Mouse (Mus musculus): ENCODE data around the gene Cct2.

Cct2 gene

DNA sequence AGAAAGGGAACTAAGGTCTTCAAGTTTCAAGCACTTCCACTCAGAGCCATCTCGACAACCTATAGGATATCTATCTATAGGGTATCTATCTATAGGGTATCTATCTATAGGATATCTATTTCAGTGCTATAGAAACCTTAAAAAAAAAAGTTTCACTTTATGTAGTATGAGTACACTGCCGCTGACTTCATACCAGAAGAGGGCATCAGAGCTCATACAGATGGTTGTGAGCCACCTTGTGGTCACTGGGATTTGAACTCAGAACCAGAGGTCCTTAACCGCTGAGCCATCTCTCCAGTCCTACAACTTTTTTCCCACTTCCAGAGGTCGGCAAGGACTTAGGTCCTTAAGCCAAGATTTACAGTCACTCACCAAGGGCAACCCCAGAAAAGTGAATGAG, 7.9 kb downstream of the Cct2 start:
- DNase-seq (ENCODE audit: low read depth, low spot score), result no peak

DNA sequence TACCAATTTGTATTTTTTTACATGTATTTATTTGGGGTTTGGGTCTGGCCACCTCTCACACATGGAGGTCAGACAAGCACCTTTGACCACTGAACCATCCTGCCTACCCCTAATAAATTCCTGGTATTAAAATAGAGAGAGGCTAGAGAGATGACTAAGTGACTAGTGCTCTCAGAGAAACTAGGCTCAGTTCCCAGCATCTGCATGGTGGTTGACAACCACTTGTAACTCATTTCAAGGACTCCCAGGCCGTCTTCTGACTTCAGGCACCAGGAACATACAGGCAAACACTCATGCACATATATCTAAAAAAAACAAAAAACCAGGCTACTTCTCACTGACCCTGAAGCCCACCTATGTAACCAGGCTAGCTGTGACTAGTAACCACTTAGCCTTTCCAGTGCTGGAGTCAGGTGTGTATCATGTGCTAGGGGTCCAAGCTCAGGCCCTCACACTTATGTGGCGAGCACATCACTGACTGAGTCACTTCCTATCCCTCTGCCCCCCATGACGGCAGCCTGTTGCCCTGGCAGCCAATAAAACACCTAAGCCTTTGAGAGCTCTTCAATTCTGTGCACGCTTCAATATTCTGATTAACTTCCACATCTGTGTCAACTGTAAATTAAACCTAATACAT, 13.5 kb downstream of the Cct2 start:
- DNase-seq (ENCODE audit: low read depth, low spot score), result no peak

- DNase-seq (ENCODE audit: low read depth, low spot score), result no peak
These were observed 14.4 kb downstream of the Cct2 start for GRCm38 (mm10) chr10:117049253-117049652.

GRCm38 (mm10) chr10:117045175-117046056, 18.2 kb downstream of the Cct2 start, which contains the start of gene Lrrc10:
TSS of gene Lrrc10 (plus strand) at chr10:117045341.
- no peak for DNase-seq (ENCODE audit: low read depth, low spot score)

GRCm38 (mm10) chr10:117043497-117044166, 20.0 kb downstream of the Cct2 start:
- DNase-seq (ENCODE audit: low read depth, low spot score), result peak; percentile 73

DNA sequence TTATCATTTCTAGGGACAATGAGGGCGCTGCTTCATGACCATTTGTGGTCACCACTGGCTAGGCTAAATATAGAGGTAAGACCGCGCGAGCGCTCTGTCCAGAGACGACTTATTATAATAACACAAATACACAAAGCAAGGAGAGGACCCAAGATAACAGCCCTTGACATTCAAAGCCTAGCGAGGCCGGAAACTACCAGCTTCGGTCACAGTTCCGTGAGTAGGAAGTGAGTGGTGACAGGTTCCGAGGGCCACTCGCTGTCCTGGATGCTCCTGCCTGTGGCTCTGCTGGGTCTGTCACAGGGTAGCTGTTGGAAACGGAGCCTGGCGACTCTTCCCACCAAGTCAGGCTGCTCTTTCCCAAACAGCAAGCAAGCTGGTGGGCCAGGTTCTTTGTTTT, 21.3 kb downstream of the Cct2 start:
- DNase-seq (ENCODE audit: low read depth, low spot score), result no peak

DNA sequence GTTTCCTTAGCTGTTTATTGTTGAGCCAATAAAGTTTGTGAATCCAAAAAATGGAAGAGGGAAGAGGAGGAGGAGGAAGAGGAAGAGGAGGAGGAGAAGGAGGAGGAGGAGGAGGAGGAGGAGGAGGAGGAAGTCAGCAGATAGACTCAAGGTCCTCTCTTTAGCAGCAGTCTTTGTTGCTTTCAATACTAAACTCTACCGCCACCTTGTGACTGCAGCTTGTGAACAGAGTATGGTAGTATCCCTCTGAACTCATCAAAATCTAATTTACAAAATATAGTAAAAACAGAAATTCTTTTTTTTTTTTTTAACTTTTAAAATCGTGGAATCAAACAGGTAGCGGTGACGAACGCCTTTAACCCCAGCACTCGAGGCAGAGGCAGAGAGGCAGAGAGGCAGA, 23.3 kb downstream of the Cct2 start:
- no peak for DNase-seq (ENCODE audit: low read depth, low spot score)

DNA sequence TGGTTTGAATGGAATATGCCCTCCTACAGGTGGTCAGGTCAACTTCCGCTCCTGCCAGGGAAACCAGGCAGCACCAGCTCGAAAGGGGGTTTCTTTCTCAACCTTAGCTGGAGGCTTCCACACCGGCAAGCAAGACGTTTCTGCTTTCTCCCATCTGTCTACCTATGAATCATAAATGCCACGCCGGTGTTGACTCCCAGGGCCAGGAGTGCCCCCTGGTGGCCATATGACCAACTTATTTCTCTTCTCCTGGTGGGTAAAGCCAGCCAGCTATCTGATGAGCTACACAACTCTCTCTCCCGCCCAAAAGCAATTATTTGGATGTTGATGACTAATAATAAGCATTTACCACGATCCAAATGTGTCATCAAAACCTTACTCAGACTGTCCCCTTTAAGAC, 29.8 kb downstream of the Cct2 start:
- DNase-seq (ENCODE audit: low read depth, low spot score), result peak; percentile 77

DNA sequence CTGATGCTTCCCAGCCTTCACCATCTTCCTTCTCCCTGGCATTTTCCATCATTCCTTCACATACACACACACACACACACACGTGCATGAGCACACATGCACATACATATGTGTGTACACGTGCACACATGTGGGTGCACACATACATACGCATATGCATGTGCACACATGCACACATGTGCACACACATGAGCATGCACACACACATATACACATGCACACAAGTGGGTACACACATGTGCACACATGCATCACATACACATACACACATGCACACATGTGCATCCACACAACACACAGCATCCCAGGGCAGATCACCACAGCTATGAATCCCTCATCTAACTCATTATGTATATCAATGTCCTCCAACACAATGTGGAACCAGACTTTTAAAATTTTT, 32.5 kb downstream of the Cct2 start:
- DNase-seq (ENCODE audit: low read depth, low spot score), result no peak

DNA sequence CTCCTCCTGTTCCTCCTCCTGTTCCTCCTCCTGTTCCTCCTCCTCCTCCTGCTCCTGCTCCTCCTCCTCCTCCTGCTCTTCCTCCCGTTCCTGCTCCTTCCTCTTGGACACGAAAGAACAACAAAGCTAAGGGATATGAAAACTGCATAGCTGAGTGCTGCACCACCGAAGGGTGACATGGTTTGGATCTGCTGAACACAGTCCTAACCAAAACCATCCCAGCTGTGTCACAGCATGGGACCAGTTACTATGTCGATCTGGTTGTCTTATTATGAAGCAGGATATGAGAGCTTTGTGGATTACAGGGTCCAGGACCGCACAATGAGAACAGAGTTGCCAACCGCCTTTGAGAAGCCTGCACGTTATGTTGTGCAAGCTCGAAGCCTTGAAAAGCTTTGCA, 37.4 kb downstream of the Cct2 start:
- peak; percentile 78 for DNase-seq (ENCODE audit: low read depth, low spot score)

DNA sequence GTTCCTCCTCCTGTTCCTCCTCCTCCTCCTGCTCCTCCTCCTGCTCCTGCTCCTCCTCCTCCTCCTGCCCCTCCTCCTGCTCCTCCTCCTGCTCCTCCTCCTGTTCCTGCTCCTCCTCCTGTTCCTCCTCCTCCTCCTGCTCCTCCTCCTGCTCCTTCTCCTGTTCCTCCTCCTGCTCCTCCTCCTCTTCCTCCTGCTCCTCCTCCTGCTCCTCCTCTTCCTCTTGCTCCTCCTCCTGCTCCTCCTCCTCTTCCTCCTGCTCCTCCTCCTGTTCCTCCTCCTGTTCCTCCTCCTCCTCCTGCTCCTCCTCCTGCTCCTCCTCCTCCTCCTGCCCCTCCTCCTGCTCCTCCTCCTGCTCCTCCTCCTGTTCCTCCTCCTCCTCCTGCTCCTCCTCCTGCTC, 37.8 kb downstream of the Cct2 start:
- peak; percentile 83 for DNase-seq (ENCODE audit: low read depth, low spot score)

DNA sequence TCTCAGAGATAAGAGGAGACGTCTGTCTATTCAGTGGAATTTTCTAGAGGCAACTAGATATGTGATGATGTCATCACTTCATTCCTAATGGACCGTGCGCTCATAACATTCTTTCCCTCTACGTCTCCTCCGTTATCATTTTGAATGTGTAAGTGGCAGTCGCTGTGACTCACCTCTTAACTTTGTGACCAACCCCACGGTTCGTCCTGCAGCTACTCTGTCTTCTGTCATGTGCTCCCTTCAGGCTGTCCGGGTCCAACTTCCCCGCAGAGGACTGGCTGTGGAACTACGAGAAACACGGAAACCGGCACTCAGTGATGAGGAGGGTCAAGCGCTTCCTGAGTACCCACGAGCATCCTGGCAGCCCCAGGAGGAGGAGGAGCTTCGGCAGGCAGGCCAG, 39.9 kb downstream of the Cct2 start:
- no peak for DNase-seq (ENCODE audit: low read depth, low spot score)

DNA sequence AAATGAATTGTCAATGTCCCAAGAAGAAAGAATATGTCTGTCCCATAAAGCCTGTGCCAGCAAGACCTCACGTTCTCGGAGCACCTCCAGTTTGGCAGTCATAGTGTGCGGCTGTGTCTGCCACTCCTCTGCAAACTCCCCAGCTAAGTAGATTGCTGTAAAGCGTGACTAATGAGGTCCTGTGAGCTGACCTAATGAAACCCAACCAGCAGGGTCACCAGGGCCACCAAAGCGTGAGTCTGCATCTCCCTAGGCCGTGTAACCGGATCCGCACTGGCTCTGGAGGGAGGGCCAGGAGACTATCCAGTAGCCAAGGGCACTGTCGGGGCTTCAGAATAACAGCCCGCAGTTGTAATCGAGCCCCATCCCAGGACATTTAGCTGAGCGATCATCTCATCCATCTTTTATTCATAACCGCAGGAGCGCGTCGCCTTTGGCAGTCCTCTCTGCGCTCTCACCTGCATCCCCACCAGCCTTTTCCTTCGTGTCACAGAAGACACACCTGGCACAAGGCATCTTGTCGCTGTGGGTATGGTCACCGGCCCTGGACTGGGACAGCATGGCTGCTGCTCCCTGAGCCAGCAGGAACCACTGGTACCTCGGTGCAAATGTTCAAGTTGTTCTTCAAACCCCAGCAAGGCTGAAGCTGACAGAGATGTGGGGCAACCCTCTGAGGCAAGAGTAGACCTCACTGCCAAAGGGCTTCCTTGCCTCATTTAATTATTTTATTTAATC, 42.4 kb downstream of the Cct2 start:
- no peak for DNase-seq (ENCODE audit: low read depth, low spot score)

GRCm38 (mm10) chr10:117018281-117018840, 45.3 kb downstream of the Cct2 start:
- no peak for DNase-seq (ENCODE audit: low read depth, low spot score)

DNA sequence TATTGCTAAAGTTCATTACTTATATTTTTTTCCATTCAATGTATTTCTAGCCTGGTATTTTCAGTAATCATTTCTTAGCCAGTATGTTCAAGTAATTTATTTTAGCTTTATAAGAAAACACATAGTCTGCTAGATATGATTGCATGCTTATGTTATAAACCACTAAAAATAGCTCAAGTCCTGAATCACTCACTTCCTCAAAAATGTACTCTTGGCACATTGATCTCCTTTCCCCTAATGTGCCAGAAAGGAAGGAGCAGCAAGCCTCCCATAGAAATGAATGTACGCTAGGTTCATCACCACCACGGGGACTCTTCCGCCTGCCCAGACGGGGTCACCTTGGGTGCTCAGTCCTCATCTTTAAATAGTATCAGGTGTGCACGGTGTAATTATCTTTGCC, 49.0 kb downstream of the Cct2 start:
- no peak for DNase-seq (ENCODE audit: low read depth, low spot score)

GRCm38 (mm10) chr10:117013689-117014390, 49.8 kb downstream of the Cct2 start:
- no peak for DNase-seq (ENCODE audit: low read depth, low spot score)

GRCm38 (mm10) chr10:117011047-117011446, 52.6 kb downstream of the Cct2 start:
- no peak for DNase-seq (ENCODE audit: low read depth, low spot score)

GRCm38 (mm10) chr10:117009691-117010090, 53.9 kb downstream of the Cct2 start:
- DNase-seq (ENCODE audit: low read depth, low spot score), result no peak

GRCm38 (mm10) chr10:117005707-117006464, 57.7 kb downstream of the Cct2 start:
- DNase-seq (ENCODE audit: low read depth, low spot score), result no peak

DNA sequence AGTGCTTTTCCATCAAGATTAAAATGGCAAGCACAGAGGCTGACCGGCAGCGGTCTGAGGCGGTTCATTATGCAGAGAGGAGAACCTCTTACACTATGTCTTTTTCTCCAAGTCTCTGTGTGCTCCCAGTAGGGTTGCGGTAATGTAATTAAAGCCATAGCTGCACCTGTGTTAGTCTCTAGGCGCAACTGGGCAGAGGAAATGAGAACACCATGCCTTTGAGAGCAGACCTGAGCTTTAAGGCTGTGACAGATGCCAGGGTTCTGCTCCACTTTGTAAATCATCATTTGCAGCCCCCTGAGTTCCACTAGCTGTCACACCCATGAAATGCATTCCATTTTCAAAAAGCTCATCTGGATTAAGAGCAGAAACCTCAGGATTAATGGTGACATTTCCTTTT, 58.9 kb downstream of the Cct2 start:
- no peak for DNase-seq (ENCODE audit: low read depth, low spot score)

Data from R1 (cell line).